Mouse (Mus musculus) ES-E14 (cell line): ENCODE measurements at regions not wholly inside any gene's neighbourhood (a gene's known extent, or its start where the extent isn't known, plus 50 kb on each side); places are given as distances from the start of the nearest gene placed in this dataset.

Experiments
- DNase-seq: peaks from one replicate; pipeline ENCODE4 v3.0.0-alpha.2; 2013; ENCODE audit warnings: low read depth, low spot score
- H3K27ac ChIP-seq: 2 replicates; pipeline ENCODE4 v1.5.1; 2012; ENCODE audit warnings: low read depth, mild to moderate bottlenecking, low read length, moderate library complexity, mixed read lengths; ENCODE audit not compliant: poor library complexity, insufficient read depth, severe bottlenecking
- H3K36me3 ChIP-seq: 2 replicates; pipeline ENCODE4 v1.6.1; 2012; ENCODE audit warnings: mild to moderate bottlenecking, low read length, moderate library complexity, mixed read lengths; ENCODE audit not compliant: control insufficient read depth, poor library complexity, insufficient read depth, severe bottlenecking
- H3K4me1 ChIP-seq, 2 experiments: fragments of 150-350 bp in 1 of 2; sonication (generic) in 1 of 2; 2 replicates each; pipeline ENCODE4 v1.6.1; 2012; ENCODE audit warnings: low read length in 2 of 2, mild to moderate bottlenecking in 1 of 2, mixed read lengths in 1 of 2; ENCODE audit not compliant: control insufficient read depth in 2 of 2, insufficient read depth in 2 of 2, poor library complexity in 1 of 2
- H3K4me3 ChIP-seq, 2 experiments: fragments of 150-350 bp in 1 of 2; sonication (generic) in 1 of 2; 2 replicates each; pipeline ENCODE4 v1.5.1; 2012; ENCODE audit warnings: low read length in 2 of 2, low read depth in 1 of 2, mild to moderate bottlenecking in 1 of 2, mixed read lengths in 1 of 2; ENCODE audit not compliant: insufficient read depth in 1 of 2, poor library complexity in 1 of 2, severe bottlenecking in 1 of 2
- H3K9ac ChIP-seq: 2 replicates; pipeline ENCODE4 v1.6.1; 2012; ENCODE audit warnings: low read depth, mild to moderate bottlenecking, low read length, mixed read lengths; ENCODE audit not compliant: poor library complexity, insufficient read depth, severe bottlenecking
- H3K9me3 ChIP-seq: fragments of 150-350 bp; sonication (generic); 2 replicates; pipeline ENCODE4 v1.6.1; 2012; ENCODE audit warnings: low read depth, mild to moderate bottlenecking, low read length; ENCODE audit not compliant: control insufficient read depth, insufficient read depth
- CHD2 ChIP-seq: IDR thresholded peaks from 2 replicates; pipeline ENCODE4 v1.6.1; 2014; ENCODE audit warnings: mild to moderate bottlenecking, low read depth, low read length, inconsistent platforms
- HCFC1 ChIP-seq: IDR thresholded peaks from 2 replicates; pipeline ENCODE4 v1.6.1; 2012; ENCODE audit warnings: low read length, inconsistent platforms, borderline replicate concordance; ENCODE audit not compliant: insufficient read depth
- MAFK ChIP-seq: IDR thresholded peaks from 2 replicates; pipeline ENCODE4 v1.6.1; 2014; ENCODE audit warnings: mild to moderate bottlenecking, low read depth, low read length, inconsistent platforms; ENCODE audit not compliant: insufficient read depth
- ZC3H11A ChIP-seq: IDR thresholded peaks from 2 replicates; pipeline ENCODE4 v1.6.1; 2012; ENCODE audit warnings: low read depth, mild to moderate bottlenecking, inconsistent platforms, low read length, borderline replicate concordance
- ZNF384 ChIP-seq: IDR thresholded peaks from 2 replicates; pipeline ENCODE4 v1.6.1; 2012; ENCODE audit warnings: low read depth, low read length, inconsistent platforms
- in situ Hi-C, 2 experiments: fragments of 600-800 bp; cut with MboI; formaldehyde crosslinking; loops; one replicate each; pipeline ENCODE4 v1.15.1; 2025; ENCODE audit warnings: low sequenced_read_pairs in 2 of 2, inconsistent platforms in 1 of 2; ENCODE audit not compliant: unreplicated experiment in 2 of 2

GRCm38 (mm10) chr2:43469161-43469560 is 86.0 kb upstream of the Kynu start:
- H3K4me1 ChIP-seq, result no peaks in the 10 kb centered on the region
- in situ Hi-C loops, result no loop called here
- no peak for DNase-seq
- H3K4me3 ChIP-seq, result no peak overlapping the region
- H3K36me3 ChIP-seq, result no peaks in the 10 kb centered on the region
- no peak overlapping the region for H3K9ac ChIP-seq
- TF ChIP-seq ZC3H11A, result no peak
- TF ChIP-seq ZNF384, result no peak
- TF ChIP-seq HCFC1, result no peak
- no peak for TF ChIP-seq CHD2
- TF ChIP-seq MAFK, result no peak
- no peak overlapping the region for H3K27ac ChIP-seq
- no peaks in the 10 kb centered on the region for H3K9me3 ChIP-seq

- TF ChIP-seq CHD2, result no peak
- TF ChIP-seq HCFC1, result no peak
- no peak for TF ChIP-seq ZC3H11A
- no peak for TF ChIP-seq ZNF384
- no peak for TF ChIP-seq MAFK
- Histone ChIP-seq H3K9ac (no peak overlapping the region), H3K27ac (no peak overlapping the region), H3K9me3 (no peaks in the 10 kb centered on the region), H3K36me3 (no peaks in the 10 kb centered on the region), H3K4me1 (no peaks in the 10 kb centered on the region), H3K4me3 (no peak overlapping the region)
- DNase-seq, result no peak
- in situ Hi-C loops, result no loop called here
Observed at GRCm38 (mm10) chr2:43469893-43470292, 85.2 kb upstream of the Kynu start.

GRCm38 (mm10) chr2:43478494-43478893 is 76.6 kb upstream of the Kynu start:
- Histone ChIP-seq H3K36me3 (no peaks in the 10 kb centered on the region), H3K27ac (no peak overlapping the region), H3K9ac (no peak overlapping the region), H3K4me1 (no peaks in the 10 kb centered on the region), H3K9me3 (no peaks in the 10 kb centered on the region), H3K4me3 (no peak overlapping the region)
- no peak for DNase-seq
- TF ChIP-seq HCFC1 (no peak), MAFK (no peak), CHD2 (no peak), ZNF384 (no peak), ZC3H11A (no peak)
- in situ Hi-C loops, result no loop called here

- Histone ChIP-seq H3K9ac (no peak overlapping the region), H3K27ac (no peak overlapping the region), H3K4me1 (no peaks in the 10 kb centered on the region), H3K36me3 (no peaks in the 10 kb centered on the region), H3K9me3 (no peaks in the 10 kb centered on the region), H3K4me3 (no peak overlapping the region)
- no peak for DNase-seq
- TF ChIP-seq HCFC1 (no peak), CHD2 (no peak), ZC3H11A (no peak), MAFK (no peak), ZNF384 (no peak)
- in situ Hi-C loops, result no loop called here
Observed at GRCm38 (mm10) chr2:43479871-43480270, 75.3 kb upstream of the Kynu start.
